Mouse (Mus musculus) heart, postnatal 0 days (tissue): Measurements from ENCODE around the gene Ecpas.

Experiments used
- CTCF ChIP-seq: IDR thresholded peaks from 2 replicates; pipeline ENCODE4 v1.5.1; 2016; ENCODE audit warnings: antibody characterized with exemption, control low read depth, low read depth
- EP300 ChIP-seq: IDR thresholded peaks from 2 replicates; pipeline ENCODE4 v1.6.1; 2016; ENCODE audit warnings: antibody characterized with exemption, low read depth

DNA sequence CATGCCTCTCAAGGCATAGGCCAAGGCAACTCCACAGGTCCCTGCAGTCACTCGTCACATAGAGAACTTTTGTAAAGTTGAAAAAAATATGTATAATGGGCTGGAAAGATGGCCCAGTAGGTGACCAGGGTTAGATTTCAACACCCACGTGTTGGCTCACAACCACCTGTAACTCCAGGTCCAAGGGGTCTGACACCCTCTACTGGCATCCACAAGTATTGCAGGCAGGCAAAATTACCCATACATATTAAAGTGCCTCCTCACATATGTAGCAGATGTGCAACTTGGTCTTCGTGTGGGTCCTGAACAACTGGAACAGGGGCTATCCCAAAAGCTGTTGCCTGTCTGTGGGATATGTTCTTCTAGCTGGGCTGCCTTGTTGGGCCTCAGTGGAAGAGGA, 15.1 kb upstream of the Ecpas start:
- TF ChIP-seq CTCF = peak; percentile 11; the same call in 1 of the 2 replicates
- no peak for TF ChIP-seq EP300
